Mouse (Mus musculus): ENCODE measurements around the gene Calml4.

DNA sequence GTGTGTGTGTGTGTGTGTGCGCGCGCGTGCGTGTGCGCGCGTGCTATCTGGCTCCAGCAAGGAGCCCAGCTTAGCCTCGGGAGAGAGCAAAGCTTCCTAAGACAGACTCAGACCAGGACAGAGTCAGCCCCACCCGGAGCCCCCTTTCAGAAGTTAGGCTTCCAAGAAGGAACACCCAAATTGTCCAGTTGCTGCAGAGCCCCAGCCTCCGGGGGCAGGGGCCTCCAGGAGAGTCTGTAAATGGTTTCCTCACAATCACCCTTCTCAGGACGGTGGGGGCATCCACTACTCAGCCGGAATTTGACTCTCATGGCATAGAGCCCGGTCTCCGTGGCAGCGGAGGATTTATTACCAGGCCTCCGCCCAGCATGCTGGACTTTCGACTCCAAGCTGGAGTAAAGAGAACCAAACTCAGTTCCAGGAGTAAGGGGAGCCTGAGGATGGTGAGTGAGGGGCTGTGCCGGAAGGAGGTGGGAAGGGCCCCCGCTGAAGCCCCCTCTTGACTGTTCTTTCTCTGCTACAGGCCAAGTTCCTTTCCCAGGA lies at the start of gene Calml4:
- TF ChIP-seq GATA1 (IDR thresholded peaks at IDR 0.05; ENCODE audit: borderline replicate concordance, low read length) = no peak
- TF ChIP-seq CTCF (IDR thresholded peaks at IDR 0.05; ENCODE audit: low read depth, low read length) = no peak
- no peak for TF ChIP-seq GATA2 (IDR thresholded peaks at IDR 0.05; ENCODE audit: borderline replicate concordance, low read depth, low read length)
- no peak for TF ChIP-seq POLR2AphosphoS5 (IDR thresholded peaks at IDR 0.05; ENCODE audit: insufficient replicate concordance, low read depth, low read length)
- TF ChIP-seq TAL1 (conservative IDR thresholded peaks at IDR 0.05; ENCODE audit: low read depth, low read length) = no peak
